Mouse (Mus musculus) frontal cortex, postnatal 36 days (tissue): ENCODE measurements at regions not wholly inside any gene's neighbourhood (a gene's known extent, or its start where the extent isn't known, plus 50 kb on each side); places are given as distances from the start of the nearest gene placed in this dataset.

Experiments used
- DNase-seq, 2 experiments: peaks; one replicate each; pipeline ENCODE4 v3.0.0; 2022; ENCODE audit warnings: low spot score in 2 of 2

DNA sequence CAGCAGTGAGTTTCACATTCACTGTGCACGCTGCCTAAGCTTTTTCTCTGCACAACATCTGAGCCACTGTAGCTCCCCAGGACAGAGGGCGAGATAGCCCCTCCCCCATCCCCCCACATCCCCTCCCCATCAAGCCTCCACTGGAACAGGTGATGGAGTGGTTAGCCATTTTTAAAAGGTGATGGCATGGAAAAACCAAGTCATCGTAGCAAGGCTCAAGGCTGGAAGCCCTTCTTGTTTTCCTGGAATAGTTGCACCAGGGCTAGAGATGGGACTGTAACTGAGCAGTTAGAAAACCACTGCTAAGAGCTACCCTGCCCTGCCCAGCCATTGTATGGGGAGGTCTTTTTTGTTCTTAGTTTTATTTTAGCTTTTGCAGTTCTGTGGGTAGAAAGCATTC, 209.1 kb upstream of the Rreb1 start:
- DNase-seq: no peak

DNA sequence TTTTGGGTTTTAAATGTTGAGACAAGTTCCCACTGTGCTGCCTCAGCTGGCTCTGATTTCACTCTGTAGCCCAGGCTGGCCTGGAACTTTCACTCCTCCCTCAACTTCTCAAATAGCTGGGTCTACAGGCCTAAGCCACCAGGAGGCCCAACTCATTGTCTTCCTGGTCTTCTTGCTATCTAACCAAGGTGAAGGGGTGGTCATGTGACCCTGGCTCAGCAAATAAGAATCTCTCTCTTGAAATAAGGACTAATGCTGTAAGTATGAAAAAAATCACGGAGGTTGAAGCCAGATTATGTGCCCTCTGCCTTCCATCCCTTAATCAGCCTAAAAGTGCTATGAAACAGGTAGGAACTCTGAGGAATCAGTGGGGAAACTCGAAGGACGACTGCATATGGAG, 208.7 kb upstream of the Rreb1 start:
- no peak for DNase-seq

DNA sequence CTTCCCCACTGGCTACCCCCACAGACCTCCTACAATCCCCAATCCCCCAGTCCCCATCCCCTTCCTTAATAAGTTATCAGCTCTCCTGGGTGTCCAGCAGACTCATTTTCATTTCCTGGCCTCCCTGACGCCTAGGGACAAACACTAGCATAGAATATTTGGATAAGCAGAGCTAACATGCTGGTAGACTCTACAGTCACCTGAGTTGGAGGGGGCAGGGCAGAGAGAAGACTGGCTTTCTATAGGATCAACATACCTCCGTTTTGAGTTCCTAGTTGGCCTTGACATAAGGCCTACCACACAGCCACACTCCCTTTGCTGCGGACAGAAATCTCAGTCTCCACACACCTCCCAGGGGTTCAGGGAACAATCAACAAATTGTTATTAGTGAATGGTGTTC, 205.2 kb upstream of the Rreb1 start:
- DNase-seq: no peak

DNA sequence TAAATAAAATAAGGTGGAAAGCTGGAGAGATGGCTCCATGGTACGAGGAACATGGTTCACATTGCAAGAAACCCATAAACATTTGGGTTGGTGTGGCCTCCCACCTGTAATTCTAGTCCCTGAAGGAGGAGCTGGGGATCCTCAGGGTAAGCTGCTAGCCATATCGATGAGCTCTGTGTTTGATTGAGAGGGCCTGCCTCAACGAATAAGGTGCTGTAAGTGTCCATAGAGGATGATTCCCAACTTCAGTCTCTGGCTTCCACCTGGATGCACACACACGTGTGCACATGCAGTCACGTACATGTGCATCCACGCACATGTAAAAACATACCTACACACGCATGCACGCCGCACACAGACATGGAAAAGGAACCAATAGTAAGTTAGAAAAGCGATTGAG, 199.0 kb upstream of the Rreb1 start:
- no peak for DNase-seq

DNA sequence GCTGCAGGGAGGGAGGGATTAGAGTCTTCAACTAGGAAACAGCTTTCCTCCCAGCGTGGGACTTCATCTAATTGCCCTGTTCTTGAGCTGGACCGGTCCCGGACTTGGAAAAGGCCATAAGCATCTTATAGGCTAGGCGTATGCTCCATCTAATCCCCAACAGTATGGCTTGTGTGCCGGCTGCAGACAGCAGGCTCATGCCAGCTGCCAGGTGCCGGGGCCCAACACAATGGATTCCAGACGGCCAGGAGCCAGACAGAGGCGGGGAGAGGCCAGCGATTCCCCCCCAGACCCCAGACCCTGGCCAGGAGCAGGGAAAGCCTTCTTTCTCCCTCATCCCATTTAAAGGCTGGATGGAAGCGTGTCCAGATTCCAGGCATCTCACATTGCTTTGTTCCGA, 198.4 kb upstream of the Rreb1 start:
- DNase-seq: no peak

DNA sequence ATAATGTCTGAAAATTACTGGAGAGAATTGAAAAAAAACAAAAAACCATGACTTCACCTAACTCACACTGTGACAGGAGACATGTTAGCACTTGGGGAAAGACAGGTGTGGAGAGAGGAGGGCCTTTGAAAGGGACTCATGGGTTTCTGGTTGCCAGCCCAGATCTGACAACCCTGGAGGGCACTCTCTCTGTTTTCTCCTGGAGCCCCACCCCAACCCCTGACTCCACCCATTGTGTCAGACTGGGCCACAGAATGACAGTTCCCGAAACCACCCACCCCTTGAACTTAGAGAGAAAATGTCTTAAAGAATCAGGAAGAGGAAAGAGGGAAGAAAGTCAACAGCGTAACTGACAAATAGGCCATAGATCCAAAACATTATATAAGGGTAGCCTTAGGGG, 197.4 kb upstream of the Rreb1 start:
- DNase-seq: no peak

DNA sequence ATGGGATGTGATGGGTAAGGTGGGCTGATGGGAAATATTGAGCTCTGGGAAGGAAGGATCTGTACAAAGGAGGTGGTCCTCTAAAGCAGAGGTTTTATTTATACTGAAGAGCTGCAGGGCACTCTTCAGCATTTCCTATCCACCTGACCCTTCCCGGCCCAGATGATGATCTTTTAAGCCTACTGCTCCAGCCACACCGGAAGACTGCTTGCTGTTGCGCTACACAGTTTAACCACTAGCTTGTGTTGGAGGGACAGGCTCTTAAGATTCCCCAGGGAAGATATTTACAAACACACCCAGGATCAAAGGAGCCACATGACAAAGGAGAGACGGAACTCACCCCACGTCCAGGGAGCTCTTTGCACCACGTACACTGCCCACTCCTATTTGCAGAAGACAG, 196.8 kb upstream of the Rreb1 start:
- DNase-seq: no peak

DNA sequence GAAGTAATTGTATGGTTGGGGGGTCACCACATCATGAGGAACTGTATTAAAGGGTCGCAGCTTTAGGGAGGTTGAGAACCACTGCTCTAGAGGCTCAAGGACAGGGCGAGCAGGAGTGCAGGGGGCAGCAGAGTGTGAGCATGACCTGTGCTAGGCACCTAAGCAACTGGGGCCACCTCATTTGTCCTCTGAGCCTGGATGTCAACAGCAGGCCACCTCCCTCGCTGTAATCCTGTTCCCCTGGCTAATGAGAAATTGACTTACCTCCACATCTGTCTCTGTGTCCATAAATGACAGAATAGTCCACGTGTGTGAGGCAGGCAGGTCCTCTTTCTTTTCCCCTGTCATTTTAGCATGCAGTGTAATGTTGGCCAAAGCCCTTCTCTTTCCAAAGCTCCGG, 192.7 kb upstream of the Rreb1 start:
- DNase-seq: no peak

DNA sequence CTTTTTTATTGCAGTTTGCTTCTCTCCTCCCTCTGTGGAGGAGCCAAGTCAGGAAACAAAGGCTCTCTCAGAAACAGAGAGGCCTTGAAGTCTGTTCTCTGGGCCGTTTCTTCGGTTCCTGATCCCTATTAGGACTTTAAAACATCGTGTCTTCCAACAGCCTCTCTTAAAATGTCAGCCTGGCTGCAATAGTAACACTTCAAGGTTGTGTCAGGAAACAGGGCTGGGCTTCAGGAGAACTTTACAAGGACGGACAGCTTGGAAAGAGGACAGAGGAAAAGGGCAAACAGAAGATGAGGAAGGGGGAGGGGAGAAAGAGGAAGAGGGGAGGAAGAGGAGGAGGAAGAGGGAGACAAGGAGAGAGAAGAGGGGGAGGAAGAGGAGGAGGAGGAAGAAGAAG, 191.7 kb upstream of the Rreb1 start:
- DNase-seq: no peak

DNA sequence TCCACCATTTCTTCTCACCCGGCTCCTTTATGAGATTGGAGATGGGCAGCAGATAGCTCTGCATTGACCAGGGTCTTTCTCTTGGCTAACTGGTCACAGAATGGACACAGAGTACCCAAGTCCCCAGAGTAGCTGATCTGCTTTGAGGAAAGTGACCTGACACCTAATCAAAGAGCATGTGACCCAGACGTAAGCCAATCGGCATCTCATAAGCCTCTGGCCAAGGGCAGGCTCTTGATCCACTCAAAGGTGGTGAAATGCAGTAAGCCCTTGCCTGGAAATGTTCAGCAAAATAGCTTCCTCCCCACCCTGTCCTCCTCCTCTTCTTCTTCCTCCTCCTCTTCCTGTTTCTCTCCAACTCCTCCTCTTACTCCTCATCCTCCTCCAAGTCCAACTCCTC, 190.3 kb upstream of the Rreb1 start:
- no peak for DNase-seq

DNA sequence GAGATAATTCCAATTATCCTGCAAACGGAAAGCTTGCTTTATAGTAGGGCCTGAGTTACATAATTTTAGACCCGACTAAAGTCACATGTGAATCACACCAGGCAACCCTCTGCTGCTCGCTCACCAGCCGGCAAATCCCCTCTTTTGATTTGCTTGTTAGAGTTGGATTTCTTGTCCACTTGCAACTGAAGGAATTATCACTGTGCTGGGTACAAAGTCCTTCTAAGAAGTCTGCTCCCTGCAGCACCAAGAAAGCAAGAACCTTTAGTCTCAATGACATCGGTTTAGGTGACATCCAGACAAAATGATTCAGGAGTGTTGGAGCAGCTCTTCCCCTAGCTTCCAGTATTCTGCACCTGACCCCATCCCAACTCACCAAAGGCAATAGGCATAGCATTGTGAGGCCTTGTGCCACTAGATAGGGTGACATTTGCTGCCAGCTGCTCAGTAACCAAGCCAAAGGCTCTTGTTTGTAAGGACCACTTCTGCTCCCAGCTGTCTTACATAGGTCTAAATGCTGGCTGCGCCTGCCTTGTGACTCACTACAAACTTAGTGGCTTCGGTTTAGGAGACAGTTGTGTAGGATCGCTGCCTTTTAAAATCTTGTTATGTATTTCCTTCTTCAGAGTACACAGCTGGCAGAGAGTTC, 189.5 kb upstream of the Rreb1 start:
- DNase-seq: no peak

DNA sequence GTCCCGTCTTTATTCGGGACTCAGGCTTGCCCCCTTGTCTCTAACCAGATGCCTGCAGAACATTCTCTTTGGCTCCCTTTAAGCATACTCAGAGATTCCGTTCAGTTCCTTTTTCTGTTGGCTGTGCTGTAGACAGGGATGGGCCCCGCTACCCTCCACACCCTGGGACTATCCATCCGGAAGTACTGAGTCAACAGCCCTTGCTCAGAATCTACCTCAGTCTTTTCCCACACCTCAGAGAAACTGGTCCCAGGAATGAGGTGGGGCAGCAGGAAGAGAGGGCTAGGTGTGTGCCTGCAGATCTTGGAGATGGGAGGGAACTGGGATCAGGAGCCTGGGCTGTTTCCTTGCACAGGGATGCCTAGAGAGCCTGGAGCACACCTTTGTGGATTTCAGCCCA, 186.1 kb upstream of the Rreb1 start:
- no peak for DNase-seq

DNA sequence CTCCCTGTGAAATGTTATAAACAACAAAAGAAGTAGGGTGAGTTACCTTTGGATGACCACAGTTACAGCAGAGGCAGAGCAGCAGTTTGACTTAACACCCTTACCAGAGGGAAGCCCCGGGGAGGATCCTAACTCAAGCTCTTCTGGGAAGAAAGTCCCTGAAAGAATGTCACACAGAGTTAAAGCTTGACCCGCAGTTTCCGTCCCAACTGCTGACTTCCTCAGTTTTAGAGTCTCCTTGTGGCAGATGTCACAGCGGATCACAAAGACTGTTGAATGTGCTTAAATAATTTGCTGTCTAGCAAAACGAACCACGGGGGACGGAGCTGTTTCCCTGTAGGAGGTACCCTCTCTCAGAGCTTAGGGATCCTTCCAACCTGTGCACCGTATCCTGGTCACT, 183.0 kb upstream of the Rreb1 start:
- DNase-seq: no peak

DNA sequence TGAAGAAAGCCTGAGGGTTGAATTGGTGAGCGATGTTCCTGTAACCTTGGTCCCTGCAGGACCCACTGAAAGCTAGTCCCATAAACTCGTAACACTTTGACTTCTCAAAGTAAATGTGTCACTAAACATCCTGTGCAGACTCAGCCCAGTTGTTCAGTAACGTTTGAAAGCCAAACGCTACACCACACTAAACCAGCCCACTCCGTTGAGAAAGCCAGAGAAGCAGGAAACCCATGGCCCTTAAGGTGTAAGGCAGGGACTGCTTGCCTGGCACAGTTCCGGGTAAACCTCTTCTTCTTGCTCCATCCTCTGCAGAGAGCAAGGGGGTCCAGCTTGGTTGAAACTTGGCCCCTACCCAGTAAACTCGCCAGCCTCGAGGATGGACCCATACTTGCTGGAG, 180.6 kb upstream of the Rreb1 start:
- no peak for DNase-seq

DNA sequence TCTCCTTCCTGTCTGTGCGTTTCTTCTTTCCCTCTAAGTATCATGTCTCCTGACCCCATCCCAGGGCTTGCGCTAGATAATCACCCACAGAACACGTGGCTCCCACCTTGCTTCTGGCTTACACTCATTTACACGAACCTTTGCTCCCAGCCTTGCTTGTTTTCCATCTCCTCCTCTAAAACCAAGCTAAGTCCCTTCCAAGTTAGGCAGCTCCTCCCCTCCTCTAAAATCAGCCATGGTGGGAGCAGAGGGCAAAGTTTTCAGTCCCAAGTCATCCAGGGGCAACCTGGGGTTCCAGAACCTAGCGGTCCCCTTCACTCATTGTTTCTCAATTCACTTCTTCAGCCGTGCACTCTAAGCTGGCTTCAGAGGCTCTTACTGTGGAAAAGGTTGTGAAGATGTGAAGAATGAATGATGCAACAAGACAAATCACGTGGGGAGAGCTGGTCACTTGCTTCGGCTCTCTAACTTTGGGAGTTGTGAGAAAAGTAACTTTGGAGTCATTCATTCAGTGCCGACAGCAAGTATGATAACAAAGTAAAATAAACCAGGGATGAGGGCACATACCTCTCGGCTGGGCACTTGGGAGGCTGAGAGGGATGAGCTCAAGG, 179.9 kb upstream of the Rreb1 start:
- no peak for DNase-seq

DNA sequence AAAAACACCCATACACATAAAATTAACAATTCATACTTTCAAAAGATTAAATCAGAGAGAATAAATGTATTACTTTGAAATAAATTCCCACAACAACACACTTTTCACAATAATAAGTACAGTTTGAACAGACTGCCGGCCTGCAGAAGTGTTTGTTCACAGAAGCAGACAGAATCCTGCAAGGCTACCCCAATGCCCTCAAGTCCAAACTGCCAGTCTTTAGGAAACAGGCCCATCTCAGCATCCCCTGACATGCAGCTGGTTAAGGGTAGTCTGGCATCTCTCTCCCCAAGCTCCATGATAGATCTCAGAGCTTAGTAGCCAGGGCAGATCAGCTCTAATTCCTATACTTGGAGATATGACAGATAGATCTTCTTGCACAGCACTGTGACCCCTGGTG, 178.5 kb upstream of the Rreb1 start:
- DNase-seq: no peak

DNA sequence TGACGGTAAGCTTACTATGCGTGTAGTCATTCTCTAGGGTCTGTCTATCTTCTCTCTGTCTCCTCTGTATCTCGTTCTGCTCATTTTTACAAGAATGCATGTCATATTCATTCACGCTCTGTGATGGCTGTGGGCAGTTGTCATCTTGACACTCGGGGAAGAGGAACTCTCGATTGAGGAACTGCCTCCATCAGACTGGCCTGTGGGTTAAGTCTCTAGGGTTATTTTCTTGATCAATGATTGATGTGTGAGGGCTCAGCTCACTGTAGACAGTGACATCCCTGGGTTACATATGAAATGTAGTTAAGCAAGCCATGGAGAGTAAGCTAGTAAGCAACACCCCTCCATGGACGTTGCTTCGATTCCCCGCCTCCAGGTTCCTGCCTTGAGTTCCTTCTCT, 178.0 kb upstream of the Rreb1 start:
- DNase-seq: no peak

DNA sequence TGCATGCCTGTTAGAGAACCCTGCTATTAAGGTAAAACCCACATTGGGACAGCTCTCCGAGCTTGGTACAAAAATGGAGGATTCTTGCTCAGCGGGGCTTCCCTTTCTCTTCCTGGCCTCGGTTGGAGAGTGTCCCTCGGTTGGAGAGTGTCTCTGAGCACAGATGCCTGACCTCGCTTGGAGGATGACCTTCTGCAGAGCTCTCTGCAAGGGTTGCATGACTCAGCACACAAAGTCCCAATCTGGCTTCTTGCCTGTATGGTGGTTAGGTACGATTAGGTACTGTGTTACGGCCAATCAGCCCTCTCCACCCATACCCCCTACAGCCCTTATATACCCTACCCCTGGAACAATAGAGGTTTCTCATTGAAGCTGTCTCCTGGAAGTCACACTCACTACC, 177.1 kb upstream of the Rreb1 start:
- DNase-seq: no peak

DNA sequence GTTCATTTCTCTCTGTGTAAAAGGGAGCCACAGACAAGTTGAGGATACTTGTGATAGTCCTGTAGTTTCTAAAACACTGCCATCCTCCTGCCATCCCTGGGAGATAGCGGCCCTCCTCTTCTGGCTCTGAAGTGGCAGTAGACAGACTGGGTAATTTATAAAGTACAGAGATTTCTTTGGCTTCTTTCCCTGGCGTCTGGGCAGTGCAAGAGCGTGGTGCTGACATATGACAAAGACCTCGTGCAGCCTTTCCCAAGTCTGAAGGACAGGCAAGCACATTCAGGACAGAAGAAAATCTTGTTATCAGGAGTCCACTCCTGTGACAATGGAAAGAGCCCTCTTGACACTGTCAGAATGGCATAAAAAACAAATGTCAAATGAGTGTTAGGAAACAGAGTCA, 175.9 kb upstream of the Rreb1 start:
- no peak for DNase-seq

DNA sequence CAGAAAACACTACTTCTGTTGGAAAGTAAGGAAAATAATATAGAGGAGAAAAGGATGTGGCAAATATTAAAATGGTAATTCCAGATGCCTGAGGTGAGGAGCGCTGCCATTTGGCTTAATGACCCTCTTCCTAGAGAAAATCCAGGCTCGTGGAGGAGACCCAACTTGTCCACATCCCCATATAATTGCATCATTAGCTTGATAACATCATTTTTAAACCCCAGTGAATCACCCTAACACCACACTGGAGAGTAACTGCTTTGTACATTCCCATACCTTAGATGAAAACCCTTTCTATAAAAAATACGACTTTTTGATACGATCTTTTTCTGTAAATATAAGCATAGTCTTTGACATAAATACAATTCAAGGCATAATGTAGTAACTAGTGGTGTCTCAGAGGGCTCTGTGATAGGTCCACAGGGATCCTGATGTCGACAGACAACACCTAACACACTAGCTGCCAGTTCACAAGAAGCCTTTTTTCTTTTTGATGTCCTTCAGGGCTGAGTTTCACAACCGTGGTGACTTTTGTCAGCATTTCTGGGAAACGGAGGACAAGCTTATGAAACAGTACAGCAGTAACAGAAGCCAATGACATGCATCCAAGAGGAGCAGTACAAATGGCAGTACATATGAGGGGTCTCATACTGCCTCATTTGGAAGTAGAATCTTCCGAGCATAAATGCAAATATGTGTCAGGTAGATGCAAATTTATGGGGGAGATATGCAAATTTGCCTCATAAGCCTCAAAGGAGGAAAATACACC, 174.8 kb upstream of the Rreb1 start:
- DNase-seq: no peak

DNA sequence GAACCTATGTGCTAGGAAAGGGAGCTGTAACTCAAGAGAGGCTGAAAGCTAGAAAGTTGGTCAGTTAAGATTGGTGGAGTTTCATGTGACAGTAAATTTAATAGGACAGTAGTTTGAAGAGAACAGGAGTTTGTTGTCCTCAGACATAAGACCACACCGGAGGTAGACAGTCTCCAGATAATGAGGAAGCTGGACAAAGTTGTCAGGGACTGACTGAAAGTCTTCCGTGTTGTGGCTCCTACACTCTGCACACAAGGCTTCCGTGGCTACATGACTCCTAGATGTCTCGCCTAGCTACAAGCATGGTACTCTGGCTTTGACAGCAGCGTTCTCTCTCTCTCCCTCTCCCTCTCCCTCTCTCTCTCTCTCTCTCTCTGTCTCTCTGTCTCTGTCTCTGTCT, 171.9 kb upstream of the Rreb1 start:
- no peak for DNase-seq

DNA sequence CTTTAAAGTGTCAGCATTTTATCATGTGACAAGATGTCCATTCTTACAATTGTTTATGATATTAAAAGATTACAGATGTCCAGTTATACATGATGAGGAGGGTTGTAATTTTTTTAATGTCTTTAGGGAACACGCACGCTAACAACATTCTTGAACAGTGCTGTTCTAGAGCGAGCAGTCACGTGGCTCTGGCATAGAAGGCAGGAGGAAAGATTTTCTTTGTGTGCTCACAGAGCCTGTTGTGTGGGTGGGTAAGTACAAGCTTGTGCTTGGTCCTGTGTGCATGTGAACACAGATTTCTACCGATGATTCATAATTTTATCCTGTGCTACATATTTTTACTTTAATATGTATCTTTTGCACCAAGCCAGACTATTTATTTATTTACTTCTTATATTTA, 169.1 kb upstream of the Rreb1 start:
- DNase-seq: peak in 1 of 2 experiments; percentile 9

DNA sequence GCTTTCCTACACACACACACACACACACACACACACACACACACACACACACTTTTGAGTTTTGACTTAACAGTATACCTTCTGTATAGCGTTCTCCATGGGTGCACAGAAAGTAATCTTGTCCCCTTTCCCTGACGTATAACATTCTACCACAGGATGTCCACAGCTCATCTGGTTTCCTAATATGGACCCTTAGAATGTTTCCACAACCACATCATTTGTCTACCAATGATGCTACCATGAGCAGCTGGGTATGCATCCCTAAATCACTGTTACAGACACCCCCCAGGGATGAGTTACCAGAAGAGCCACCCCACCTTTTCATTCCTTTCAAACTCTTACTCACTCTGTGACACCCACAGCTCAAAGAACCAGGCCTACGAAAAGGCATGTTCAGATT, 166.8 kb upstream of the Rreb1 start:
- no peak for DNase-seq
